Mouse (Mus musculus) skeletal muscle tissue, adult 2 months (tissue): ENCODE results near the gene Dnal1.

Experiments
- DNase-seq: peaks from one replicate; pipeline ENCODE4 v3.0.0-alpha.2; 2012; ENCODE audit warnings: low read depth, low spot score

Dnal1 gene

DNA sequence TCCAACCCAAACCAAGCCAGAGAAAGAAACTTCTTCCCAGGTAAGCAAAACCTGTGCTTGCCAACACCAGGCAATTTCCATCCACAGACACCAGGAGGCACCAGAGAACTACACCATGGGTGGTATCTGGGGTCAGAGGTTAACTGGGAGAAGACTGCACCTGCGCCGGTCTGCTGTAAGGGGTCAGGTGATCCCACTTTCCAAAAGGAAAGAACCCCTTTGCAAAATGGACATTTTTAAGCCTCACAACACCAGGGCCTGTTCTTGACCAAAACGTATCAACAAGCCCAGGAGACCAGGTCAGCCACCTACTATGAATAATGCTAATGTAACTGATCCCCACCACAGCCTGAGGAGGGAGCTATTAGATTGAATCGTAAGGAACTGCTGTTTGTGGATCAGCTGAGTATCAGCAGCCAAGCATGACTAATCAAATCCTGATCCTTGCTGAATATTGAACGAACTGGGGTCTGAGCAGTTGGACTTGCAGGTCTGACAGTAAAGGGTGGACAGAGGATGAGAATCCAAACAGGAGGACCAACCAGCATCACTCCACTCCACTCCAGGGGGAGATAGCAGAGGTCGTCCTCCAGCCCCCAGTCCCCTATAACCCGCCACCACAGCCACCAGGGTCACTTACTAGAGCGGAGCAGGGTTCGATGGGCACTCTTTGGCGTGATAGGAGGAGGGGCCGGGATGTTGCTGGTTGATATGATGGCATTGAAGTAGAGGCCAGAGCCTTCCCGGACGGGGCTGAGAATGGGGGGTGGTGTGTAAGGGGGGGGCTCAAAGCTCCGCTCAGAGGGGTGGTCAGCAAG, 47.7 kb downstream of the Dnal1 start:
- peak; percentile 40 for DNase-seq

DNA sequence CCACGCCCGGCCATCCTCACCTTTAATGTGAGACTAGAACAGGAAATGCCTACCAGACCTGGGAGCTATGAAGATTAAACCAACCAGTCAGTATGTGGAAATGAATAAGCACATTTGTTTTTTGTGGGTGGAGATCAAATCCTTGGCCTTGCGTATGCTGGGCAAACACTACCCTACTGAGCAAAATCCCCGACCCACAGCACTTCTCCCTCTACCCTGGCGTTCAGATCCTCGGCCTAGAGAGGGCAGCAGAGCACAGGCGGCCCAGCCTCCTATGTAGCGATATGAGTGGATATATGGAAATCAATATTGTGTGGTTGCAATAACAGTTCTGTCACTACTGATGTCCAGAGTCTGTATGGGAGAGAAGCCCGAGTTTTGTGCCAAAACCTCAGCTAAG, 49.0 kb downstream of the Dnal1 start:
- no peak for DNase-seq

DNA sequence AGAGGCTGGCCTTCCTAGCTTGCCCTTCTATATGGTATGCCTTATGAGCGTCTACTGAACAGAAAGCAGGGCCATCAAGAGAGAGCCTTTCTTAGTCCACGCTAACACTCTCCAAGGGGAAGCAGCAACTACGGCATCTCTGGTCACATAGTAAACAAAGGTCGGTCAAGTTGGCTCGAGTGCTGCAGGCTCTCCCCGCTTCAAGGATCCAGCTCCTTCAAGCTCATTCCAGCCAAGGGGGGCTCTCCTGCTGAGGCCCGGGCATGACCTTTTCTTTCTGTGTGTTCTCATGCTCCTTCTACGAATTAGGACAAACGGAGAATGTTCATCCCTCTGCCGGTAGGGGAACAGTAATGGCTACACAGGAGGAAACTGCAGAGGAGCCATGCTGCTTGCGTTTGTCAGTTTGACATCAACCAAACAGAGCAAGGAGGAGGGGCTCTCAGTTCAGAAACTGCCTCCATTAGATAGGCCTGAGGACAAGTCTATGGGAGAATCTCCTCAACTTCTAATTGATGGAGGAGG, 49.5 kb downstream of the Dnal1 start:
- no peak for DNase-seq

GRCm38 (mm10) chr12:84165631-84166373, 51.6 kb downstream of the Dnal1 start:
- DNase-seq, result peak; percentile 63

GRCm38 (mm10) chr12:84170610-84171009, 56.4 kb downstream of the Dnal1 start:
- DNase-seq, result no peak

DNA sequence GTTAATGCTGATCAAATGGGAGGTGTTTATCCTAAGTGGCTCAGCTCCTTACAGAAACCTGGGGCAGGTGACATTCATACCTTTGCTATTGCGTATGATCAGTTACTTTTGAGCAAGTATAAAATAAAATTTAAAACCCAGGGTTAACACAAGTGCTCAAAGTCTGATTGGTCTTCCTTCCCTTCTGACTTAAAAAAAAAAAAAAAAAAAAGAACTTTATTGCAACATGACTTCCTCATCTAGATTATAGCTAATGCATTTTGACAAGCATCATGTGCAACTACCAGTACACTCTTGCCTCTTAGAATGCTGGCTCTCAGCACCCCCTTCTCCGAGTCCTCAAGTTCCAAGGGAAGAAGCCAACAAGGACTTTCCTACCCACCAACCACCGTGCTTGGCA, 58.0 kb downstream of the Dnal1 start:
- DNase-seq, result no peak

DNA sequence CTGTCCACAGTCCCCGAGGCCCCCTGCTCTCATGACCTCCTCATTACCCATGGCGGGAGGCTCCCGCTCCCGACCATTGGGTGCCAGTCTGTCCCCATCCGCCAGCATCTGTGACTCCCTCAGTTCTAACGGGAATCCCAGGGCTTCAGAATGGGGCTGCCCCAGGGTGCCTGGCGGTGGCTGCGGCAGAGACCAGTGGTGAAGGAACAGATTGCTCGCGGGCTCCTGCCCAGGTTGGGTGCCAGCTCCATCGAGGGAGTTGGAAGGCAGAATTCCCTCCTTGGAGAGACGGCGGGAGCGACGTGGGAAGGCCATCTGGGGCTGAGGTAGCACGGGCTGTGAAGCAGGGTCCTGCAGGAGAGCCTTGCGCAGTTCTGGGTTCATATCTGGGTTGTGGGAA, 58.7 kb downstream of the Dnal1 start:
- DNase-seq, result no peak

GRCm38 (mm10) chr12:84173309-84173915, 59.2 kb downstream of the Dnal1 start:
- DNase-seq, result no peak

DNA sequence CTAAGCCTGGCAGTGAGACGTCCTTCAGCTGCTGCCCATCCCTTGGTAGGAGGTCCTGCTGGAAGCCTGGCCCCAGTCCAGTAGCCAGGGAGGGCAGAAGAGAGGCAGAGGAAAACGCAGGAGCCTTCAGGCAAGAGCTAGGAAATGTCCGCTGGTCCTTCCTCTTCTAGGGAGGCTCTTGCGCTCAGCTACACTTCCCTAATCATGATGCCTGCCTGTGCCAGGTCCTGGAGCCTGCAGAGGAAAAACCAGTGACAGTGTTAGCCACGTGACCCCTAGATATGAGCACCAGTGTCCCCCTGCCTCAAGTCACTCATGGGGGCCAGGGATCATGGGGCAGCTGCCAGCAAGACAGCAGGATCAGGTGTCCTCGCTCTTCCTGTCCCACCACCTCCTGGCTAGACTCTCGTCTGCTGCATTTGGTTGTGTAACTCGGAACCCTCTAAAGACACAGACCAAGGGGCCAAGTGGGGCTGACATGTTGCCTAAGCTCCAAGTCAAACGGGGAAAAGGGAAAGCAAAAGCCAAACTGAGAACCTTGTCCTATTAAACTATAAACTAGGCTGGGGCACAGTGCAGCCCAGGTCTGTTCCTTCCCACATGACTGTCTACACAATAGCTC, 60.1 kb downstream of the Dnal1 start:
- peak; percentile 57 for DNase-seq

DNA sequence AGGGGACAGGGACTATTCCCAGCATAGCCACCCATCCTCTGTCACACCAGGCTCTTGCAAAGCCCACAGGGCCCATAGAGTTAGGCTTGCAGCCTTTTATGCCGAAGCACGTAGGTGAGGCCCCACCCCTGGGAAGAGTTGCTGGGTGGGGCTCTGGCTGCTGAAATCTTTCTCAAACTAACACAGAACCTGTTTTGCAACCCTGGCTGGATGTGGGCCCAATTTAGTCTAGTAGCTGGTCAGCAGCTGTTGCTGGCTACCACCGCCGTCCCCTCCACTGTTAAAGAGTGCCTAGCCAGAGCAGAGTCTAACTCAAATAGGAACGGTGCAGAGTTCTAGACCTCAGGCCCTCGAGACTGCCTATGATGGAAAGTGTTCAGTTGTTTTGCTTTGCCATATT, 60.7 kb downstream of the Dnal1 start:
- DNase-seq, result peak; percentile 75

- peak; percentile 85 for DNase-seq
Observed at GRCm38 (mm10) chr12:84175659-84176061, 61.5 kb downstream of the Dnal1 start.

- no peak for DNase-seq
Observed at GRCm38 (mm10) chr12:84176126-84176769, 62.1 kb downstream of the Dnal1 start.

DNA sequence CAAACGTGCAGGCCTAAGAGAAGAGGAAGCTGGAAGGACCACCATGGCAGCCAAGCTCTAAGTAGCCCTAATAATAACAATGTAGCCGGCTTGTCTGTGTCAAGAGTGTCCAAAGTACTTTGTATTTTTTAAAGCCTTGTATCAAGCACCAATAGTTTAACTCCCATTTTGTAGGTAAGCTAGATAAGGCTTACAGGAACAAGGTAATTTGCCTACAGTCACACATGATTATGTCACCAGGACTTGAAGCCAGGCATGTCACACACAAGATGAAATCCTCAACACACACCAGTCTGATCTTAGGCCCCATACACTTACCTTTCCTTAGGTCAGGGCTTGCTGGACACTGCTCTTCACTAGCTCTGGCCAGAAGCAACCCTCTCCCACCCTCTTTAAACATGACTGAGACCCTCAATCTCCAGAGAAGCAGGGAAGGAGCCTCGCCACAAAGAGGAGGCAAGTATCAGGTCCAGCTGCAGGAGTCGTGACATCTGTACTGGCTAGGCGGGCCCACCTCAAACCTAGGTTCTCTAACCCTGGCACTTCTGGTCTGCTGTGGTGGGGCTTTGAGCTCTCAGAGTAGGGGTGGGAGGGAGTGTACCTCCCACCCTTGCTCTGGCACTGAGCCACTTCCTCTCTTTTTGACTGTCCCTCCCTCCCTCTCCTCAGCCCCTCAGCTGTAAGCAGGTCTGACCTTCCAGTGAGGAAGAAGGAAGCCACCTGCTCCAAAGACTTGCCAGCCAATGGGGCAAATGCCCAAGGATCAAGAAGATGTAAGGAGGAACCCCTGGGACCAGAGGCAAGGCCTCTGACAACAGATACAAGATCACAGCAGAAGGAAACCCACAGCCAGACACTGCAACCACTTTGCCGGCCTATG, 63.0 kb downstream of the Dnal1 start:
- DNase-seq, result no peak

DNA sequence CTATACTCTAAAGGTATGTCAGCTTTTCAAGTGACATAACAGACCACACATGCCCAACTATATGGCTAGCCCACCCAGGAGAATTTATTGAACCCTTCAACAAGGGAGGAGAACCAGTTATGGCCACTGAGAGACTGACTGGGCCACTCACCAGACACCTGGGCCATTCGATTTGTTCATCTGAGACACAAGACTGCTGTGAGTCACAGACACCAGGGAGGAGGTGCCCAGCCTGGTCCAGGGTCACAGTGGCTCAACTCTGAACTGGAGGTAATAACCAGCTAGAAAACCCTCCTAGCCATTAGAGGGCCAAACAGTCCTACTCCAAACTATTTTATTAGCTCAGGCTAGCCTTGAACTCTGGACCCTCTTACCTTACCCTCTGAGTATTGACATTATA, 63.9 kb downstream of the Dnal1 start:
- no peak for DNase-seq

GRCm38 (mm10) chr12:84178652-84179445, 64.7 kb downstream of the Dnal1 start:
- no peak for DNase-seq

- no peak for DNase-seq
Observed at GRCm38 (mm10) chr12:84180090-84180489, 65.9 kb downstream of the Dnal1 start.

DNA sequence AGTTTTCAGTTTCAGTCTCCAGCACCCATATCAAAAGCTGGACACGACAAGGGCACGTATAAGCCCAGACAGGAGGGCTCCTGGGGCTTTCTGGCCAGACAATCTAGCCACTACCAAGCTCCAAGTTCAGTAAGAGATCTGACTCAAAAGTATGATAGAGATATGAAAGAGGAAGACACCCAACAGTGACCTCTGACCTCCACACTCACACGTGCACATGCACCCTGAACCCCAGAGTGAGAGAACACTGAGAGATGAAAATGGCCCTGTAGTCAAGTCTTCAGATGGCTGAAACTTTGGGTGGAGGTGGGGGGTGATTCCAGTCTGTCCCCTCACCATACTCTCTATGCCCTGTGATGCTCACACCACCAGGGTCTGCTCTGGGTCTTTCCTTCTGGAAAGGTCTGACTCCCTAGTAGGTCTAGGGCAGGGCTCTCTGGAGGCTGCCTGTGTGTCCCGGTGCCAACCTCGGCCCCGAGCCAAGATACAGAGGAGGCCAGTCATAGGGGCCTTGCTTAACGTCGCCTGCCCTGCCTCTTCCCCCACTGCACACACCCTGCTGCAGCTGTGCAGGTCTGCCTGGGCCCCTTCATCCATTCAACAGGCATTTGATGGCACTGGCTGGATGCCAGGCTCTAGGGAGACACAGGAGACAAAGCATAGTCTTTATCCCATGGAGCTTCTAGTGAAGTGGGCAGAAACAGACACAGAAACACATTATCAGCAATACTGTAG, 66.7 kb downstream of the Dnal1 start:
- DNase-seq, result peak; percentile 70

DNA sequence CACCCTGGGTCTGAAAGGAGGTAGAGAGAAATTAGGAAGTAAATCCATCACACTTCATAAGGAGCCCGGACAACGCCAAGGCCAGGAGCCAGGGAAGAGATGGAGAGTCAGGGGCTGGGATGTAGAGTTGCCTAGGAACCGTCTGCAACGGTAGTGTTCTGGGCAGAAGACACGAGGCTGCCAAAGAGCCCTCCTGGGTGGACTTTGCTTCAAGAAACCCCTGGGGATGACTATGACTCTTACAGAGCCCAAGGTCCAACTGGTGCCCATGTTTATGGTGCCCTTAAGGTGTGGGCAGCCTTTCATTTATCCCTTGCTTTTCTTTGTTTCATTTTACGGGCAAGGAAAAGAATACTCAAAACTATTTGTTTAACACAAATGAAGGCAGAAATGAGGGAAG, 67.8 kb downstream of the Dnal1 start:
- DNase-seq, result no peak

DNA sequence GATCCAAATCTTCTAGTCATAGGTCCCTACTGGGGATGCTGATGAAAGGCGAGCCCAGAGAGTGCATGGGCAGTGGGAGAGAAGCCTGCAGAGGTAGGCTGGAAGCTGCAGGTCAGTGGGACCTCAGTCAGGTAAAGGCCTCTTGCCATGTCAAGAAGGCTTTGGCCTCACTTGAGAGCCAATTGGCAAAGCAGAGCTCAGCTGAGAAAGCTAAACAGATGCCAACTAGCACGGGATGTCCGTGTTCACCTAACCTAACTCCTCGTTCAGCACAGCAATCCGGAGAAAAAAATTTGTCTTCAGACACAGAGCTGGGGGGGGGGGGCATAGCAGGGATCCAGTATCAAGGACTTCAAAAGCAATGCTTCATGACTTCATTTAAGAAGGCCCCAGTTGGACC, 70.8 kb downstream of the Dnal1 start:
- no peak for DNase-seq
